Comparison of ENCODE assay signal across 8 mouse cellular contexts in genomic region chr17:31492416-31492815, GRCm38 (mm10). TPM values are rescaled to one million over a fixed set of nuclear protein-coding genes. Genes with fewer than 3 reads are reported as not detected.
DNase-seq lines count a peak whose midpoint lies in the region; ATAC-seq and TF ChIP-seq lines count a peak whose summit lies in the region.

No protein-coding gene starts in this region.

- H3K27ac ChIP-seq in embryonic facial prominence, embryonic 10.5 days (replicated peaks), result 0 out of 2 replicates have a peak overlapping the region, but pooled peaks have one; percentile 6
- no peak overlapping the region for H3K27ac ChIP-seq in kidney, embryonic 16.5 days (ENCODE audit: low read length)
- H3K27ac ChIP-seq in liver, adult 2 months (replicated peaks; ENCODE audit: insufficient read depth, low read depth, low read length), result no peak overlapping the region
- H3K27ac ChIP-seq in neural tube, embryonic 11.5 days (ENCODE audit: low read depth, low read length), result no peak overlapping the region
- no peak overlapping the region for H3K27ac ChIP-seq in stomach, embryonic 16.5 days (ENCODE audit: low read length)

- no peak overlapping the region for H3K4me3 ChIP-seq in embryonic facial prominence, embryonic 10.5 days
- no peak overlapping the region for H3K4me3 ChIP-seq in kidney, embryonic 16.5 days (ENCODE audit: low read length)
- no peak overlapping the region for H3K4me3 ChIP-seq in liver, adult 2 months (ENCODE audit: insufficient read depth, low read depth, low read length)
- no peak overlapping the region for H3K4me3 ChIP-seq in neural tube, embryonic 11.5 days (ENCODE audit: low read depth, low read length)
- H3K4me3 ChIP-seq in stomach, embryonic 16.5 days (replicated peaks; ENCODE audit: low read length), result no peak overlapping the region

- H3K4me1 ChIP-seq in embryonic facial prominence, embryonic 10.5 days, result peaks cover 8% of the 10 kb centered on the region
- no peaks in the 10 kb centered on the region for H3K4me1 ChIP-seq in kidney, embryonic 16.5 days (ENCODE audit: insufficient read depth, low read length)
- H3K4me1 ChIP-seq in liver, adult 2 months (ENCODE audit: control insufficient read depth, insufficient read depth, low read length), result no peaks in the 10 kb centered on the region
- H3K4me1 ChIP-seq in neural tube, embryonic 11.5 days (ENCODE audit: control insufficient read depth, insufficient read depth, low read length), result no peaks in the 10 kb centered on the region
- H3K4me1 ChIP-seq in stomach, embryonic 16.5 days (ENCODE audit: control insufficient read depth, insufficient read depth, low read length), result 0 out of 2 replicates have a peak, but pooled peaks cover 4% of the 10 kb centered on the region

- H3K36me3 ChIP-seq in embryonic facial prominence, embryonic 10.5 days (replicated peaks), result peaks cover 27% of the 10 kb centered on the region
- H3K36me3 ChIP-seq in kidney, embryonic 16.5 days (ENCODE audit: insufficient read depth, low read length), result peaks cover 23% of the 10 kb centered on the region
- peaks cover 2% of the 10 kb centered on the region; the same call in 1 of the 2 replicates for H3K36me3 ChIP-seq in liver, adult 2 months (ENCODE audit: control insufficient read depth, insufficient read depth, low read length)
- peaks cover 6% of the 10 kb centered on the region for H3K36me3 ChIP-seq in neural tube, embryonic 11.5 days (ENCODE audit: control insufficient read depth, insufficient read depth, low read length)
- H3K36me3 ChIP-seq in stomach, embryonic 16.5 days (ENCODE audit: control insufficient read depth, insufficient read depth, low read length), result peaks cover 10% of the 10 kb centered on the region; the same call in 1 of the 2 replicates

- peak; percentile 75 for DNase-seq in 416B (ENCODE audit: low read depth)
- peak; percentile 82 for DNase-seq in adrenal gland, postnatal 14 days
- DNase-seq in embryonic facial prominence, embryonic 10.5 days (ENCODE audit: low spot score), result peak; percentile 83
- peak; percentile 73 to 88 for DNase-seq in heart, adult 18-20 months
- peak; percentile 56 for DNase-seq in liver, adult 2 months (ENCODE audit: extremely low read depth, low read depth, low spot score)
- peak; percentile 82 for DNase-seq in neural tube, embryonic 11.5 days (ENCODE audit: low spot score)

- no peak overlapping the region for H3K4me2 ChIP-seq in kidney, embryonic 16.5 days (replicated peaks; ENCODE audit: low read depth, low read length)
- H3K4me2 ChIP-seq in neural tube, embryonic 11.5 days (ENCODE audit: low read depth), result no peak overlapping the region
- no peak overlapping the region for H3K4me2 ChIP-seq in stomach, embryonic 16.5 days (ENCODE audit: low read depth, low read length)

- H3K27me3 ChIP-seq in embryonic facial prominence, embryonic 10.5 days (replicated peaks; ENCODE audit: low read depth, poor library complexity, severe bottlenecking), result no peaks in the 10 kb centered on the region
- no peaks in the 10 kb centered on the region for H3K27me3 ChIP-seq in kidney, embryonic 16.5 days (ENCODE audit: insufficient read depth, low read length)
- no peaks in the 10 kb centered on the region for H3K27me3 ChIP-seq in liver, adult 2 months (ENCODE audit: control insufficient read depth, insufficient read depth, low read length)
- H3K27me3 ChIP-seq in neural tube, embryonic 11.5 days (ENCODE audit: control insufficient read depth, insufficient read depth, low read length), result no peaks in the 10 kb centered on the region
- H3K27me3 ChIP-seq in stomach, embryonic 16.5 days (ENCODE audit: control insufficient read depth, insufficient read depth, low read length), result no peaks in the 10 kb centered on the region

- H3K9ac ChIP-seq in kidney, embryonic 16.5 days (replicated peaks; ENCODE audit: low read length), result no peak overlapping the region
- no peak overlapping the region for H3K9ac ChIP-seq in liver, adult 2 months (ENCODE audit: low read depth, low read length)
- no peak overlapping the region for H3K9ac ChIP-seq in neural tube, embryonic 11.5 days (ENCODE audit: low read length)
- no peak overlapping the region for H3K9ac ChIP-seq in stomach, embryonic 16.5 days (ENCODE audit: low read length)

- TF ChIP-seq CTCF in liver, adult 2 months (IDR thresholded peaks at IDR 0.05; ENCODE audit: low read depth, low read length), result peak; percentile 90

- WGBS in embryonic facial prominence, embryonic 10.5 days, result 0% methylated on average over 2 of the region's 2 CpGs
- WGBS in kidney, embryonic 16.5 days, result 0% methylated on average over 2 of the region's 2 CpGs
- 2% methylated on average over 2 of the region's 2 CpGs for WGBS in liver, adult 2 months
- 0% methylated on average over 2 of the region's 2 CpGs for WGBS in neural tube, embryonic 11.5 days
- WGBS in stomach, embryonic 16.5 days, result 0% methylated on average over 2 of the region's 2 CpGs

- TF ChIP-seq POLR2A in liver, adult 2 months (IDR thresholded peaks at IDR 0.05; ENCODE audit: extremely low read depth, insufficient read depth, low read length), result no peak

- H3K79me2 ChIP-seq in liver, adult 2 months (ENCODE audit: control insufficient read depth, insufficient read depth, low read length), result no peaks in the 10 kb centered on the region

- H3K9me3 ChIP-seq in embryonic facial prominence, embryonic 10.5 days, result no peaks in the 10 kb centered on the region
- no peaks in the 10 kb centered on the region for H3K9me3 ChIP-seq in kidney, embryonic 16.5 days (ENCODE audit: low read length)
- H3K9me3 ChIP-seq in neural tube, embryonic 11.5 days (ENCODE audit: control insufficient read depth, low read length), result no peaks in the 10 kb centered on the region
- H3K9me3 ChIP-seq in stomach, embryonic 16.5 days (replicated peaks; ENCODE audit: control insufficient read depth, low read length), result no peaks in the 10 kb centered on the region

- ATAC-seq in kidney, embryonic 16.5 days (ENCODE audit: low FRiP score, low TSS enrichment), result peak; percentile 39; the same call in 1 of the 2 replicates
- 0 out of 2 replicates have a peak, but pooled peaks have one; percentile 45 for ATAC-seq in neural tube, embryonic 11.5 days (ENCODE audit: insufficient read depth, low FRiP score, low TSS enrichment)
- peak; percentile 44; the same call in 1 of the 2 replicates for ATAC-seq in stomach, embryonic 16.5 days (ENCODE audit: insufficient read depth, low FRiP score)

RNA-seq across cellular contexts. Expression of gene Wdr4, which starts 27.4 kb away (rescaled TPM):
- total RNA-seq in adrenal gland, postnatal 14 days (2021), result 22.2 and 26.3 TPM in 2 replicates
- 67.7 and 73.5 TPM in 2 replicates for polyA plus RNA-seq in embryonic facial prominence, embryonic 10.5 days (2016; fragmentation: Nextera tagmentation; extraction: Ambion mirVana)
- total RNA-seq in heart, adult 18-20 months (2021), result 1 to 10 TPM; 5.8 to 6.5 TPM
- 51.6 and 57.8 TPM in 2 replicates for polyA plus RNA-seq in kidney, embryonic 16.5 days (2015; fragmentation: Nextera tagmentation; extraction: Ambion mirVana)
- 12.9 and 13.6 TPM in 2 replicates for total RNA-seq in liver, adult 2 months (2014; rRNA removed)
- polyA plus RNA-seq in liver, adult 2 months (2012; rRNA removed), result 19.0 and 27.8 TPM in 2 replicates
- polyA plus RNA-seq in neural tube, embryonic 11.5 days (2014; fragmentation: Nextera tagmentation; extraction: Ambion mirVana), result 40.1 and 42.5 TPM in 2 replicates
- polyA plus RNA-seq in stomach, embryonic 16.5 days (2015; fragmentation: Nextera tagmentation; extraction: Ambion mirVana), result 33.8 and 42.3 TPM in 2 replicates

RNA-seq across cellular contexts. Expression of gene Ndufv3, which starts 27.5 kb away (rescaled TPM):
- total RNA-seq in adrenal gland, postnatal 14 days (2021), result 547 and 568 TPM in 2 replicates
- polyA plus RNA-seq in embryonic facial prominence, embryonic 10.5 days (2016; fragmentation: Nextera tagmentation; extraction: Ambion mirVana), result 242 and 244 TPM in 2 replicates
- 1,000 to 10,000 TPM; 1,409 to 1,497 TPM for total RNA-seq in heart, adult 18-20 months (2021)
- polyA plus RNA-seq in kidney, embryonic 16.5 days (2015; fragmentation: Nextera tagmentation; extraction: Ambion mirVana), result 262 and 271 TPM in 2 replicates
- total RNA-seq in liver, adult 2 months (2014; rRNA removed), result 243 and 269 TPM in 2 replicates
- polyA plus RNA-seq in liver, adult 2 months (2012; rRNA removed), result 152 and 181 TPM in 2 replicates
- polyA plus RNA-seq in neural tube, embryonic 11.5 days (2014; fragmentation: Nextera tagmentation; extraction: Ambion mirVana), result 250 and 260 TPM in 2 replicates
- polyA plus RNA-seq in stomach, embryonic 16.5 days (2015; fragmentation: Nextera tagmentation; extraction: Ambion mirVana), result 311 and 321 TPM in 2 replicates
